Mouse (Mus musculus): ENCODE results near the gene Sult1a1. TPM values are rescaled to one million over a fixed set of nuclear protein-coding genes. Genes with fewer than 3 reads are reported as not detected.
"Not testable (repeated sequence)": the region's sequence is repeated elsewhere in the genome, so short reads cannot be mapped to it uniquely, and the experiment has no call there.

Sult1a1 gene
- polyA plus RNA-seq, 1 experiment, result 126 TPM

DNA sequence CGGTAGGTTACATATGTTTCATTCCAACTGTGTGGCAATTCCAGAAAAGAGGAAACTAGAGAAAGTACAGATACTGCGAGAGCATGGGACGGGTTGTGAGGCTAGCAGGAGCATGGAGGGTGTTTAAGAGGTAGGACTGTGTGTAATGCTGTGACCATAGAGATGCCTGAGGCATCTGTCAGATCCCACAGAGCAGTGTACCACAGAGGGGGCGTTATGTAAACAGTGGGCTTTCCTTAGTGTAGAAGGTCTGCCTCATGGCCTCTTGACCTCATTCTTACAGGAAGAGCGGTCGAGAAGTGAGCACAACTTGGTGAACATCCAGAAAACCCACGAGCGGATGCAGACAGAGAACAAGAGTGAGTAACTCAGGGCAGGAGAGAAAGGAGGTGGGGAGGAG, 12.6 kb downstream of the Sult1a1 start:
- no peak for DNase-seq (ENCODE audit: low read depth)

DNA sequence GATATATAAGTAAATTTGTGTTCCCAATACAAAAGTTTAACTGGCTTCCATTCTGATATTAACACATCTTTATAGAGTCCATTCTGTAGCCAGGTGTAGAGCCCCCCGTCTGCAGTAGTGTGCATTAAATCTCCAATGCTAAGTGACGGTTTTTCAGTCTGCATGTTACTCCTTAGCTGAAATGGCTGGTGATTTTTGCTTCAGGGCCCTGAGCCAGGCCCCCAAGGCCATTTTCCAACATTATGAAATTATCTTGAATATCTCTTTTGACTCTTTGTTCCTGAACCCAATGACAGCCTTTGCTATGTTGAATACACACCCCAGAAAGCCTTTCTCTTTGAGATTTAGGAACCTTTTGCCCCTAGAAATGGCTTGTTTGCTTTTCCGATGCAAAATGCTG, 16.5 kb downstream of the Sult1a1 start:
- no peak for DNase-seq (ENCODE audit: low read depth)

DNA sequence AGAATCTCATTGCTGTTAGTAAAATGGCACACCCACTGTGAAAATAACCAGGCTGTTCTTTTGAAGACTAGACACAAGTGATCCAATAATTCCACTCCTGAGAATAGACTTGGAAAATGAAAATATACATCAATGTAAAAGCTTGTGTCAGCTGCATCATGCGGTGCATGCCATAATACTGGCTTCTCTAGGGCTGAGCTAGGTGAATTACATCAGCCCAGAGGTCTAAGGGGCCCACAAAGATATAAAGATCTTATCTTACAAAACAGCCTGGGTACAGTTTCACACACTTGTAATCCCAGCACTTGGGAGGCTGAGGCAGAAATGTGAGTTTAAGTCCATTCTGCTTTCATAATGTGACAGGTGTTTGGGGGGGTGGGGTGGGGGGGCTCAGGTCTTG, 18.7 kb downstream of the Sult1a1 start:
- DNase-seq (ENCODE audit: low read depth), result no peak

DNA sequence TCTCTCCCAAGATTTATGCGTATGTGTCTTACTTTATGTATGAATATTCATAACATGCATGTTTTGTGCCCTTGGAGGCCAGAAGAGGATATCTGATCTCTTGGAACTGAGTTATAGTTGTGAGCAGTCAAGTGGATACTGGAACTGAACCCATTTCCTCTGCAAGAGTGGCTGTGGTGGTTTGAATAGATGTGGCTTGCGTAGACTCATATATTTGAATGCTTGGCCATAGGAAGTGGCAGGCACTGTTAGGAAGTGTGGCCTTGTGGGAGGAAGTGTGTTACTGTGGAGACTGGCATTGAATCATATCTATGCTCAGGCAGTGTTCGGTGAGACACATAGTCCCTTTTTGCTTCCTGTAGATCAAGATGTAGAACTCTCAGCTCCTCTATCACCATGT, 20.5 kb downstream of the Sult1a1 start:
- DNase-seq (ENCODE audit: low read depth), result no peak

DNA sequence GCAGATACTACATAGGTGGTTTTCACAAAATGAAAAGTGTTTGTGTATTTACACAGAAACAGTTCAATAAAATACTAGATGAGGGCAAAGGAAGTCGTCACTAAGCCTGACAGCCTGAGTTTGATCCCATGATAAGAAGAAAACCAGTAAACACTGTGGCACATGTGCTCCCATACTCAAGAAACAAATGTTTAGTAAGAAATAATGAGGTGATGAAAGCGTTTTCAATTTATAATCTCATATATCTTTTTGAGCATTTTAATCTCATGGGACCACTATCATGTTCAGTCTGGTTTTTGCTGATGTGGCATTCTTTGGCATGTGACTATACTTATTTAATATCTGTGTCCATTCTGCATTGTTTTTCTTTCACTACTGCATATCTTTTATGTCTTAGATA, 22.2 kb downstream of the Sult1a1 start:
- no peak for DNase-seq (ENCODE audit: low read depth)

DNA sequence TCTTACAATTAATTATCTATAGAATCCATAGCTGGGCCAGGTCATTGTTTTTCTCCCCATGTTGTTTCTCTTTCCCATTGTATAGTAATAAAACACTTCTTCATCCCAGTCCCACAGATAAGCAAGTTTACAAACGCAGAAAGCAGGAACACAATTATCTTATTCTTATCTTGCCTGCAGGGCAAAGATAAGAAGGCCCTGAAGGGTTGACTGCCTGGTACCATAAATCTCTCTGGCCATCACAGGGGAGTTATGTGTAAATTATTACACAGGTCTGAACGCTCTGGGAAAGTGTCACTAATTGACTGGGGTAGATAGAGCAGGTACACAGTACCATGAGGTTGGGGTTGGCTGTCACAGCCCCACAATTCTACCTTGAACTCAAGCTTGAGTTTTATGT, 25.4 kb downstream of the Sult1a1 start:
- no peak for DNase-seq (ENCODE audit: low read depth)

DNA sequence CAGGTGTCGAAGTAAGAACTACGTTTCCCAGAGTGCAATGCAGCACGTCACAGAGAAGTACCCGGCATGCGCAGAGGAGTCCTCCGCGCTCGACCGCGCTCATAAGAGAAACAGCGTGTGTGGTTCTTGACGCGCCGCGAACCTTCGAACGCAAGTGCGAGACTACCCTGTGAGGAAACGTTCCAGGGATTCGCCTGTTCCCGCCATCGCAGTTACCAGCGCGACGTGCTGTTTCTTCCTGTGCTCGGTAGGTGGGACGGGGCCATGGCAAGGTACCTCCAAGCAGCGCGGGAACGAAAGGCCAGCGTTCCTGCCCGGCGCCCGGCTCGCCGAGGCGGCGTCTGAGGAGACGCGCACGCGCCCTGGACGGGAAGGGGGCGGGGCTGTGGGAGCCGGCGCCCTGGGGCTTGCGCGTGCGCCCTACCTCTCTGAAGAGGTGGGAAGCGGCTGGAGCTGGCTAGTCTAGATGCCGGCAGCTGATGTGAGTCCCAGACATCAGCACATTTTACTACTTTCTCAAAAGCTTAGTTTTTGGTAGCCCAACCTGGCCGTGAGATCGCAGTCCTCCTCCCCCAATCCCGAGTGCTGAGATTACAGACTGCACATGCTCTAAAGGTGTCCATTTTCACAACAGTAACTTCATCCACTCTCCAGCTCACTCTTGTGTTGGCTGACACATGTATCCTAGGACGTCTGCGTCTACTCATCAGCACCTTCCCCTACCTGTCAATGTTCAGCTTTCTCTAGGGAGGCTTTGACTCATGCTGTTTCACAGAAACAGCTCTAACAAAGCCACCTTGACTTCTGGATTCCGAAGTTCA, 26.8 kb downstream of the Sult1a1 start, which contains the start of gene Sgf29:
TSS of gene Sgf29 (plus strand) at position 79 of the 821 bp plus-strand sequence.
- DNase-seq (ENCODE audit: low read depth), result no peak

DNA sequence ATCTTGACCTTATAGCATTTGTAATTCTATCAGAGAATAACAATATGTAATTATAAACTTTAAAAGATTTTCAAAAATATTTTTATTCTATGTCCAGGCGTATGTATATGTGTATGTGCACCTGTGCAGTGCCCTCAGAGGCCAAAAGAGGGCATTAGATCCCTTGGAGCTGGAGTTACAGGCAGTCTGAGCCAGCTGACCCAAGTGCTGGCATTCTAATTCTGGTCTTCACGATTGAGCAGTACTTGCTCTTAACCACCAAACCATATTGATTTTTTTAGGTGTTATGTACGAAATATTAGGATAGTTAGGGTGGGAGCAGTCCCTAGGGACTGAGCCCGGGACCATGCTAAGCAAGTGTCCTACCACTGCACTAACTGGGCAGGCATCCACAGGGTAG, 27.7 kb downstream of the Sult1a1 start:
- DNase-seq (ENCODE audit: low read depth), result no peak

DNA sequence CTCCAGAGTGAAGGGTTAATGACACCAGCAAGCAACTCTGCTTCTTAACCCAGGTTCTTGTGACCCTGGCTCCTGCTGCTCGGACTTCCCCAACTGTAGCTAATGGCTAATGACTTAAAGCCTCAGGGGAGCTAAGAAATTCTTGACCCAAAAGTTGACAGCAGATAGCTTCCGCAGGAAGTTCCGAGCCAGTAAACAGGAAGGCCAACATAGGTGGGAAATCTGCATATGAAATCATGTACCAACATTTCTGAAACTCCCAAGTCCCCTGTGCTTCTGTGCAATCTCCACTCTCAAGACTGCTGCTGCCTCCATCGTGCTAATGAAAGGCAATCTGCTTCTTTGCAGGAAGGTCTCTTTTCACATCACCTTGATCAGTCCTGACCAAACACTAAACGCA, 30.5 kb downstream of the Sult1a1 start:
- no peak for DNase-seq (ENCODE audit: low read depth)

DNA sequence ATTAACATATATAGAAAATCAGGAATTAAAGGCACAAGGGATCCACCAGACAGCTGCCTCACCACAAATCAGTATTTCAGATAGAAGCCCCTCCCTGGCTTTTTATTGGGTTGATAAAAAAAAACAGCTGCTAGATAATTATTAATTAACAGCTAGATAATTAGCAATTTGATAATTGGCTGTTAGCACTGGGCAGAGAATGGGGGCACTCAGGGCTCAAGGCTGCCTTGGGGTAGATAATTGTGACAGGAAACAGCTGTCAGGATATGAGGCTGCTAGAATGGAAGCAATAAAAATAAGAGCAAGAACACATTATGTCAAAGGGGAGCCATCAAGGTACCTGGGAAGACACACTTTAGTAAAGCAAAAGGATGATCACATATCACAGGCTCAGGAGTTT, 31.3 kb downstream of the Sult1a1 start:
- no peak for DNase-seq (ENCODE audit: low read depth)

DNA sequence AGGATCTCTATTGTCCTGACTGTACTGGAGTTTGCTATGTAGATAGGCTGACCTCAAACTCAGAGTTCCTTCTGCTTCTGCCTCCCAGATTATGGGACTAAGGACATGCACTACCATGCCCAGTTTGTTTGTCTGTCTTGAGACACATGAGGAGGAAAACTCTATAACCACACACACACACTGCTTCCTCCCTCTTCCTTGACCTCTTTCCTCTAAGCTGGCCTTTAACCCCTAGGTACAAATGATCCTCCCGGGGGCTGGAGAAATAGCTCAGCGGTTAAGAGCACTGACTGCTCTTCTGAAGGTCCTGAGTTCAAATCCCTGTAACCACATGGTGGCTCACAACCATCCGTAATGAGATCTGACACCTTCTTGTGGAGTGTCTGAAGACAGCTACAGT, 31.9 kb downstream of the Sult1a1 start:
- no peak for DNase-seq (ENCODE audit: low read depth)

DNA sequence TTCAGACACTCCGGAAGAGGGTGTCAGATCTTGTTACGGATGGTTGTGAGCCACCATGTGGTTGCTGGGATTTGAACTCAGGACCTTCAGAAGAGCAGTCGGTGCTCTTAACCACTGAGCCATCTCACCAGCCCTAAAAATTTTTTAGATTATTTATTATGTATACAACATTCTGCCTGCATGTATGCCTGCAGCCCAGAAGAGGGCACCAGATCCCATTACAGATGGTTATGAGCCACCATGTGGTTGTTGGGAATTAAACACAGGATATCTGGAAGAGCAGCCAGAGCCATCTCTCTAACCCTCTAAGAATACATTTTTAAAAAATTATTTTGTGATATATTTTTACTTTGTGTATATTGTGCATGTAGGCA, 33.0 kb downstream of the Sult1a1 start:
- not testable (repeated sequence) for DNase-seq (ENCODE audit: low read depth)

DNA sequence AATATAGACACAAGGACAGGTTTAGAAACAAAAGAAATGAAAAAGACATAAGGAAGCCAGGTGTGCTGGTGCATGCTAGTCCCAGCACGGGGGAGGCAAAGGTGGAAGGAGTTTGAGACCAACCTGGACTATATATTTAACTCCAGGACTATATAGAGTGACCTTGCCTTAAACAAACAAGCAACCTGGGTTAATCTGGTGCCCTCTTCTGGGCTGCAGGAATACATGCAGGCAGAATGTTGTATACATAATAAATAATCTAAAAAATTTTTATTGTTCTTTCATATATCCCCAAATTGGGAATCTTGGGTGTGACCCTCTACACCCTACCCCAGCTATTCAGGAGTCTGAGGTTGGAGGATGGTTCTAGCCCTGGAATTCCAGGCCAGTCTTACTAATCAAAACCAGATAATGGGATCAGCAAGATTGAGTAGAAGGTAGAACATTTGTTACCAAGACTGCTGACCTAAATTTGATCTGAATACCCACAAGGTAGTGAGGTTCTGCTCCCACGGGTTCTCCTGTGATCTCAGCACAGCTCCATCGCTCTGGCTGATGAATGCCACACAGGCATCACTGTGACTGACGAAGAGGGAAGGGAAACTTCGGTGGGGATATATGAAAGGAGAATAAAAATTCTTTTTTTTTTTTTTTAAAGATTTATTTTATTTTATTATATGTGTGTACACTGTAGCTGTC, 33.5 kb downstream of the Sult1a1 start:
- DNase-seq (ENCODE audit: low read depth), result no peak

DNA sequence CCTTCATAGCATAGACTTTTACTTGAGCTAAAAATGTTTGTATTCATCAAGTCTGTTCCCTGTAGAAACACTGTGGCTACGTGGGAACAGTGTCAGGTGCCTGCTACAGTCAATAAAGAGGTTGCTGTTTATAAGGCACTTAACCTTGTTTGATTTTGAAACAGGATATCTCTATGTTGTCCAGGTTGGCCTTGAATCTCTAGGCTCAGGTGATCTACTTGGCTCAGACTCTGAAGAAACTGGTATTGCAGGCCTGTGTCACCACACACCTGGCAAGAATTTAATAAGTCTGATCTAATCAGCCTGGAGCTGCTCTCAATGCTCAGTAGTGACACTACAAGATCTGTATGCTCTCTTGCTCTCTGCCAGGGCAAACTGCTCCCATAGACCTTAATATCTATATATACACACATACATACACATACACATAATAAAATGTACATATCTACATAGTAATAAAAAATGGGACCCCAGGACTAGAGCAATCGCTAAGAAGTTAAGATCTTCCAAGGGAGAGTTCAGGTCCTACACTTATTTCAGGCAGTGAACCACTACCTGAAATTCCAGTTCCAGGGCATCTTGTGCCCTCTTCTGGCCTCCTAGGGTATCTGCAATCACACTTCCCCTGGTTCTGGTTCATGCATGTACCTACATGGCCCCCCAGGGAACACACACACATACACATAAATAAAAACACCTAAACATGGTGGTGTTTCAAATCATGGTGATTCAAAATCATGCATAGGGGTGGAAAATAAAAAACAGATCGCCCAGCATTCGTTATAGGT, 39.3 kb downstream of the Sult1a1 start:
- DNase-seq (ENCODE audit: low read depth), result peak; percentile 92

DNA sequence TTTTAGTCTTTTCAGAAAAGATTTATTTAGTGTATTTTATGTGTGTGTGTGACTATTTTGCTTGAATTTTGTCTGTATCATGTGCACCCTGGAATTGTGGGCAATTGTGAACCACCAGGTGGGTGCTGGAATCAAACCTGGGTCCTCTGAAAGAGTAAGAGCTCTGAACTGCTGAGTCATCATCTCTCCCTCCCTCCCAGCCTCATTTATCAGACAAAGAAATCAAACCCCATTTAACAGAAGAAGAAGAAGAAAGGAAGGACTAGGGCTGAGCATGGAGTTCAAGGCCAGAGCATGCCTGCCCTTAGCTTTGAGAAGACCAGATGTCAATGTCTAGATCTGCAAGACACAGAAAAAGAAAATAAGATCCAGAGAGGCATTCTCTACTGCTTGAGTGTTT, 40.9 kb downstream of the Sult1a1 start:
- no peak for DNase-seq (ENCODE audit: low read depth)

DNA sequence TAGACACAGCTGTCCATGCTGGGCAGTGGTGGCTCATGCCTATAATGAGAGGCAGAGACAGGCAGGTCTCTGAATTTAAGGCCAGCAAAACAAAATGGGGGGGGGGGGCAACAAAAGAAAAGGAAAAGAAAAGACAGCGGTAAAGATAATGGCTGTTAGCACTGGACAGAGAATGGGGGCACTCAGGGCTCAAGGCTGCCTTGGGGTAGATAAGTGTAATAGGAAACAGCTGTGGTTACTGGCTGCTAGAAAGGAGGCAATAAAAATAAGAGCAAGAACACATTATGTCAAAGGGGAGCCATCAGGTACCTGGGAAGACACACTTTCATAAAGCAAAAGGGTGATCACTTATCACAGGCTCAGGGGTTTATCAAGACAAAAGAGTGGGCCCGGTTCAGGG, 43.8 kb downstream of the Sult1a1 start:
- DNase-seq (ENCODE audit: low read depth), result no peak

DNA sequence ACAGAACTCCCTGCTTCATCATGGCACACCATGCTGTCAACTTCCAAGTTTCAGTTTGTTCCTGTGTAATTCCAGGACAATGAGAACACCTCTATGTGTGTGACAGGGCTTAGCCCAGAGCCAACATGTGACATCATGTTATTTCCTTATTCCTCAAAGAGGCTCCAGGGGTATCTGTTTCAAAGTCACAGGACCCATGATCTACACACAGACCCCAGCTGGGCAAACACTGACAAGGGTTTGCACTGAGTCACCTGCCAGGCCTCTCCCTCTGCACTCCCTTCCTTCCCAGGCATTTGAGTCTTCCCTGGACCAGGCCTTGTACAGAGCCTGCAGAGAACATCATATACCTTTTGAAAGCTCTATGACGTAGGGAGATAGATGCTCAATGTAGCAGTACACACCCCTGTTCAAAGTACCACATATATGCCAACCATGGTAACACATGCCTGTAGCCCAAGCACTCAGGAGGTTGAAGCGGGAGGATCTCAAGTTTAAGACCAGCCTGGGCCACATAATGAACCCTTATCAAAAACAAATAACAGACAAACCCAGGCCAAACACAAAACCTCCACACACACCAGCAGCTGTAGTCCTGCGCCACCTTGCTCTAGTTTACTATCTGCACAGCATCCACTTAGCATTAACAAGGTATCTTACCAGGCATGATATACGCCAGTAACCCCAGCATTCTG, 45.3 kb downstream of the Sult1a1 start, which contains the start of gene Nupr1:
TSS of gene Nupr1 (minus strand) at position 38 of the 695 bp plus-strand sequence.
- no peak for DNase-seq (ENCODE audit: low read depth)

DNA sequence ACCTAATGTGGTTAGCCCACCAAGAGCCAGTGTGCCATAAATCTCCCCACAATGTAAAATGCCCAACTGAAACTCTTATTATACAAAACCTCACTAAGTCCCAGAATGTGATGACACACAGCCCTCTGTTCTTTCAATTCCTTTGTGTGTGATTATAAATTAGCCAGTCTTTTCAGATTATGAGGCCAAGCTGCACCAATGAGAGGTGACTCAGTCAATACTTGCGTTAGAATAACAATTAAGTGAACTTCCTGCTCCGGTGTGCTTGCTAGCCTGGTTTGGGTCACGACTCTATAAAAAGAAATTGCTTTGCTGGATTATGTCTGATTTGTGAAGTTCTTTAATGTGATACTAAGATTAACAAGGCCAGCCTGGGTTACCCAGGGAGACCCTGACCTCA, 46.3 kb downstream of the Sult1a1 start:
- DNase-seq (ENCODE audit: low read depth), result no peak

DNA sequence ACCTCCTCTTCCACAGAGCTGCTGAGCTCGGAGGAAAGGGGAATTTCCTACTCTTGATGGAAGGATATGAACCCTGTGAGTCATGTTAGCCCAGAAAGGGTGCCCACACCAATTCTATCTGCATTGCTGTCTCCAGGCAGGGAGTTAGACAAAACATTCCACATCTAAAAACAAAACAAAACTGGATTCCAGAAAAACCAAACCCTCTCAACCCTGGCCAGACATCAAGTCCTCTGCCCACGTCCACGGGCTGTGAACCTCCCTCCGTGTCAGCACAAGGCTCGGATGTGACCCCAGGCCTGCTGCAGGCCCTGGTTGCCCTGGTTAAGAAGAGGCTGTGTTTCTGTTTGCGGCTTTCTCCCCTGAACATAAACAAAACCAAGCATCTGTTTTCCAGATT, 48.1 kb downstream of the Sult1a1 start:
- DNase-seq (ENCODE audit: low read depth), result no peak

DNA sequence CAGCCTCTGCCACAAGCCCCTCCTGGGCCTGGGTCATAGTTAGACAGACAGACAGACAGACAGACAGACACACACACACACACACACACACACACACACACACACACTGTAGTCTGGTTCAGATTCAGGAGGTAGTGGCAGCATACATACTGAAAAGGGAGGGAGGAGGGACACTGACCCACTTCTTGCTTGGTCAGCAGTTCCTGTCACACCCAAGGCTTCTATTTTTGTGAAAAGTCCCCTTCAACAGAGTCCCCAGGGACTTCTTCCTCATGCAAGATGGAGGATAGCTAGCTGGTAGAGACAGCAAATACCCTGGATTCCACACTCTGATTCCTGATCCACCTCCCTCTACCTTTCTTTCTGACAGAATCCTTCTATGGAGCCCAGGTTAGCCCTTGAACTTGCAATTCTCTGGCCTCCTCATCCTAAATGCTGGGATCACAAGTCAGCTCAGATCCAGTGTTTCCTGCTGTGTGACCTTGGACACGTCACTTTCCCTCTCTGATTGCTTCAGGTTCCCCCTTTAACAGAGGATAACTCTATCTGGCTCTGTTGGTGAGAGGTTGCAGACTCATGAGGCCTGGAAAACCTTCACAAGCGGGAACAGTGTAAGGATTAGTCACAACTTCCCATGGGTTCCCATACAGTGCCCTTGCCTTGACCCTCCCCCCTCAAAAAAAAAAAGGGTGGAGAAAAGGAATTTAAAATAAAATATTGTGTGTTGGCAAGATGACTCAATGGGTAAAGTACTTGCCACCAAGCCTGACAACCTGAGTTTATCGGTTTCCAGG, 50.2 kb downstream of the Sult1a1 start:
- DNase-seq (ENCODE audit: low read depth), result no peak

DNA sequence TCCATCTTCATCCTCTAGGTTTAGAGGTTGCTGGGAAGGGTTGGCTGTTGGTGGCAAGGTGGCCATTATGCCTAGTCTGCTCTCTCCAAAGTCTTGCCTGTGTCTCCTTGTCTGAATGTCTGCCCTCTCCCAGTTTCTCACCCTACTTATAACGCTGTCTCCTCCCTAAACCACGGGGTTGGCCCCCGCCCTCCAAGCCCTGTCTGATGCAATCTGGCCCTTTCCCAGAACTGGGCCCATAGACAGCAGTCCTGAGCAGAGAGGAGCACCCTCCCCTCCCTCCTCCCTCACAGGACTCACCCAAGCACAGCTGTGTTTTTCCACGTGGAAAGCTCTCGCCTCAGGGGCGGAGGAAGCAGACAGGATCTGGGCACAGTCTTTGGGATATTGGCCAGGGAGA, 50.9 kb downstream of the Sult1a1 start:
- no peak for DNase-seq (ENCODE audit: low read depth)
